8 mouse cellular contexts compared by ENCODE assay signal in the genomic region with DNA sequence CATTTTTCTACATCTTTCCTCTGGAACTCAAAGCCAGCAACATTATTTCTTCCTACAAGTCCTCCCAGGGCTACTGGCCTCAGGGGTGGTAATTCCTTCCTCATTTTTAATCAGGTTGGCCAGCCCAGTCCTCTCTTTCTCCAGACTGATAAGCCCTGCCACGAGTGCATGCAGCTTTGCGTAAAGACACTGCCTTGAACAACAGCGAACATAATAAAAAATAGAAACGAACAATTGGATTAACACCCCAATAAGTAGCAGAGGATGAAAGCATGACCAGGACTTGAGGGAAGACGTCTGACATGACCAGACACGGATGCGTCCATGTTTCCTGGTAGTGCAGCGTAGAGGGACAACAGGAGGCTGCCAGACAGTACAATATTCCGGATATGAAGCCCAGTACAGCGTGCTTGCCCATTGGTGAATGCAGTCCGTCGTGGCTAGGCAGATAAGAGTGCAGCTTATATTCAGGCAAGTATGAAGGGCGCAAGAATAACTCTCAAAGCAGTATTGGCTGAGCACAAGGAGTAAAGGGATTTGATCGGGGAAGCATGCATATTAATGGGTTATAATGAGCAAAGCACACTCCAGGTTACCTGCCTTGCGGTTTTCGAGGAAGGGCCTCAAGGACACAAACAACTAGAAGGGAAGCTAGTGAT. TPM values are rescaled to one million over a fixed set of nuclear protein-coding genes. Genes with fewer than 3 reads are reported as not detected.
A peak's percentile ranks its signal among the peaks of the same experiment; 100 is the strongest.
DNase-seq lines count a peak whose midpoint lies in the region; ATAC-seq lines count a peak whose summit lies in the region.

No protein-coding gene starts in this region.

- H3K27me3 ChIP-seq in heart, embryonic 10.5 days (ENCODE audit: insufficient read depth, poor library complexity, severe bottlenecking): peaks cover 10% of the 10 kb centered on the region; the same call in 1 of the 2 replicates
- peaks cover 10% of the 10 kb centered on the region; the same call in 1 of the 2 replicates for H3K27me3 ChIP-seq in hindbrain, embryonic 10.5 days (ENCODE audit: insufficient read depth, poor library complexity, severe bottlenecking)
- H3K27me3 ChIP-seq in midbrain, embryonic 10.5 days (ENCODE audit: low read depth, poor library complexity, severe bottlenecking): peaks cover 8% of the 10 kb centered on the region

- H3K36me3 ChIP-seq in heart, embryonic 10.5 days: no peaks in the 10 kb centered on the region
- H3K36me3 ChIP-seq in hindbrain, embryonic 10.5 days: no peaks in the 10 kb centered on the region
- no peaks in the 10 kb centered on the region for H3K36me3 ChIP-seq in midbrain, embryonic 10.5 days

- no peaks in the 10 kb centered on the region for H3K9me3 ChIP-seq in heart, embryonic 10.5 days
- no peaks in the 10 kb centered on the region for H3K9me3 ChIP-seq in hindbrain, embryonic 10.5 days
- no peaks in the 10 kb centered on the region for H3K9me3 ChIP-seq in midbrain, embryonic 10.5 days (replicated peaks)

- H3K4me3 ChIP-seq in heart, embryonic 10.5 days: peak overlapping the region; percentile 94
- H3K4me3 ChIP-seq in hindbrain, embryonic 10.5 days: peak overlapping the region; percentile 85
- peak overlapping the region; percentile 88 for H3K4me3 ChIP-seq in midbrain, embryonic 10.5 days

- intact Hi-C loops in heart, postnatal 14 days (cut with DNase I): loop anchor here (5.0 kb wide), 2 partner anchors 36 to 1896 kb away; a partner anchor contains a TSS

- no peak for ATAC-seq in monocyte, adult 5-6 weeks (replicated peaks; ENCODE audit: insufficient number of reproducible peaks, low FRiP score, low TSS enrichment, poor library complexity, severe bottlenecking)

- peaks cover 37% of the 10 kb centered on the region for H3K4me1 ChIP-seq in heart, embryonic 10.5 days
- peaks cover 27% of the 10 kb centered on the region for H3K4me1 ChIP-seq in hindbrain, embryonic 10.5 days (replicated peaks)
- H3K4me1 ChIP-seq in midbrain, embryonic 10.5 days: peaks cover 31% of the 10 kb centered on the region

- no peak for DNase-seq in heart, embryonic 10.5 days (ENCODE audit: low spot score)
- no peak for DNase-seq in heart, postnatal 14 days
- peak; percentile 7 for DNase-seq in brain, adult 2 months (ENCODE audit: low read depth, low spot score)
- no peak for DNase-seq in hindbrain, embryonic 10.5 days (ENCODE audit: low spot score)
- DNase-seq in midbrain, embryonic 10.5 days (ENCODE audit: low spot score): no peak
- DNase-seq in left cerebral cortex, adult 9 months (ENCODE audit: low spot score in 2 of 2): no peak
- DNase-seq in lung, postnatal 4 days: no peak

- H3K27ac ChIP-seq in heart, embryonic 10.5 days: peak overlapping the region; percentile 99
- H3K27ac ChIP-seq in hindbrain, embryonic 10.5 days: peak overlapping the region; percentile 98
- H3K27ac ChIP-seq in midbrain, embryonic 10.5 days (replicated peaks): peak overlapping the region; percentile 98; the same call in 1 of the 2 replicates

- 25% methylated on average over 16 of the region's 16 CpGs for WGBS in heart, embryonic 10.5 days
- 51% methylated on average over 16 of the region's 16 CpGs for WGBS in hindbrain, embryonic 10.5 days
- 42% methylated on average over 16 of the region's 16 CpGs for WGBS in midbrain, embryonic 10.5 days

RNA-seq across cellular contexts. Expression of a gene that starts 0.9 kb away (rescaled TPM):
- polyA plus RNA-seq in heart, embryonic 10.5 days (2016; fragmentation: Nextera tagmentation; extraction: Ambion mirVana): 8.5 and 9.4 TPM in 2 replicates
- 10 to 100 TPM; 32.5 to 34.0 TPM for total RNA-seq in heart, postnatal 14 days (2021)
- 15.4 and 19.3 TPM in 2 replicates for polyA plus RNA-seq in hindbrain, embryonic 10.5 days (2016; fragmentation: Nextera tagmentation; extraction: Ambion mirVana)
- 12.9 and 14.4 TPM in 2 replicates for polyA plus RNA-seq in midbrain, embryonic 10.5 days (2016; fragmentation: Nextera tagmentation; extraction: Ambion mirVana)
- 116 to 177 TPM (median 171 TPM) in 3 replicates for total RNA-seq in monocyte, adult 5-6 weeks (2017)
